Mouse (Mus musculus): ENCODE data around the gene Specc1l. TPM values are rescaled to one million over a fixed set of nuclear protein-coding genes. Genes with fewer than 3 reads are reported as not detected.

The Specc1l gene
- total RNA-seq (2014; rRNA removed), result 10.3 and 10.8 TPM in 2 replicates
- polyA plus RNA-seq (2012; rRNA removed), result 5.2 and 5.3 TPM in 2 replicates

GRCm38 (mm10) chr10:75211807-75212645 lies at the start of gene Specc1l:
Gene Specc1l, plus strand, starts transcription at chr10:75212073.
- WGBS, result under 1% methylated on average over 79 of the region's 80 CpGs
- no peaks in the 10 kb centered on the region for H3K27me3 ChIP-seq (ENCODE audit: control insufficient read depth, insufficient read depth, low read length)
- H3K9ac ChIP-seq (ENCODE audit: low read depth, low read length), result peak within 1 kb of the TSS; percentile 93
- peaks cover 7% of the 10 kb centered on the region; the same call in 1 of the 2 replicates for H3K79me2 ChIP-seq (ENCODE audit: control insufficient read depth, insufficient read depth, low read length)
- H3K36me3 ChIP-seq (ENCODE audit: control insufficient read depth, insufficient read depth, low read length), result no peaks in the 10 kb centered on the region
- H3K4me1 ChIP-seq (ENCODE audit: control insufficient read depth, insufficient read depth, low read length), result peaks cover 5% of the 10 kb centered on the region; the same call in 1 of the 2 replicates
- TF ChIP-seq CTCF (IDR thresholded peaks at IDR 0.05; ENCODE audit: low read depth, low read length), result no peak
- TF ChIP-seq POLR2A (IDR thresholded peaks at IDR 0.05; ENCODE audit: extremely low read depth, insufficient read depth, low read length), result peak; percentile 69
- H3K27ac ChIP-seq (replicated peaks; ENCODE audit: insufficient read depth, low read depth, low read length), result peak within 1 kb of the TSS; percentile 87
- peak within 1 kb of the TSS; percentile 99 for H3K4me3 ChIP-seq (ENCODE audit: insufficient read depth, low read depth, low read length)
- peak; percentile 83 for DNase-seq (ENCODE audit: extremely low read depth, low read depth, low spot score)

- H3K36me3 ChIP-seq (ENCODE audit: control insufficient read depth, insufficient read depth, low read length), result peaks cover 21% of the 10 kb centered on the region
- H3K4me1 ChIP-seq (ENCODE audit: control insufficient read depth, insufficient read depth, low read length), result no peaks in the 10 kb centered on the region
- H3K4me3 ChIP-seq (ENCODE audit: insufficient read depth, low read depth, low read length), result no peak overlapping the region
- no peak overlapping the region for H3K9ac ChIP-seq (ENCODE audit: low read depth, low read length)
- TF ChIP-seq CTCF (IDR thresholded peaks at IDR 0.05; ENCODE audit: low read depth, low read length) (no peak), POLR2A (IDR thresholded peaks at IDR 0.05; ENCODE audit: extremely low read depth, insufficient read depth, low read length) (no peak)
- H3K79me2 ChIP-seq (ENCODE audit: control insufficient read depth, insufficient read depth, low read length), result no peaks in the 10 kb centered on the region
- 58% methylated on average over 10 of the region's 10 CpGs for WGBS
- H3K27ac ChIP-seq (replicated peaks; ENCODE audit: insufficient read depth, low read depth, low read length), result no peak overlapping the region
- peak; percentile 58 for DNase-seq (ENCODE audit: extremely low read depth, low read depth, low spot score)
- no peaks in the 10 kb centered on the region for H3K27me3 ChIP-seq (ENCODE audit: control insufficient read depth, insufficient read depth, low read length)
Measured at GRCm38 (mm10) chr10:75165825-75166481, 45.9 kb upstream of the Specc1l start.

GRCm38 (mm10) chr10:75166601-75167000 lies 45.3 kb upstream of the Specc1l start:
- TF ChIP-seq CTCF (IDR thresholded peaks at IDR 0.05; ENCODE audit: low read depth, low read length) (no peak), POLR2A (IDR thresholded peaks at IDR 0.05; ENCODE audit: extremely low read depth, insufficient read depth, low read length) (no peak)
- 85% methylated on average over 4 of the region's 4 CpGs for WGBS
- Histone ChIP-seq H3K27me3 (ENCODE audit: control insufficient read depth, insufficient read depth, low read length) (no peaks in the 10 kb centered on the region), H3K4me3 (ENCODE audit: insufficient read depth, low read depth, low read length) (no peak overlapping the region), H3K4me1 (ENCODE audit: control insufficient read depth, insufficient read depth, low read length) (no peaks in the 10 kb centered on the region), H3K36me3 (ENCODE audit: control insufficient read depth, insufficient read depth, low read length) (peaks cover 19% of the 10 kb centered on the region), H3K27ac (replicated peaks; ENCODE audit: insufficient read depth, low read depth, low read length) (no peak overlapping the region), H3K9ac (ENCODE audit: low read depth, low read length) (no peak overlapping the region), H3K79me2 (ENCODE audit: control insufficient read depth, insufficient read depth, low read length) (no peaks in the 10 kb centered on the region)
- no peak for DNase-seq (ENCODE audit: extremely low read depth, low read depth, low spot score)

- Histone ChIP-seq H3K36me3 (ENCODE audit: control insufficient read depth, insufficient read depth, low read length) (peaks cover 10% of the 10 kb centered on the region), H3K4me3 (ENCODE audit: insufficient read depth, low read depth, low read length) (no peak overlapping the region), H3K27ac (replicated peaks; ENCODE audit: insufficient read depth, low read depth, low read length) (no peak overlapping the region), H3K4me1 (ENCODE audit: control insufficient read depth, insufficient read depth, low read length) (no peaks in the 10 kb centered on the region), H3K79me2 (ENCODE audit: control insufficient read depth, insufficient read depth, low read length) (no peaks in the 10 kb centered on the region), H3K9ac (ENCODE audit: low read depth, low read length) (no peak overlapping the region), H3K27me3 (ENCODE audit: control insufficient read depth, insufficient read depth, low read length) (no peaks in the 10 kb centered on the region)
- 72% methylated on average over 12 of the region's 12 CpGs for WGBS
- DNase-seq (ENCODE audit: extremely low read depth, low read depth, low spot score), result no peak
- TF ChIP-seq CTCF (IDR thresholded peaks at IDR 0.05; ENCODE audit: low read depth, low read length) (no peak), POLR2A (IDR thresholded peaks at IDR 0.05; ENCODE audit: extremely low read depth, insufficient read depth, low read length) (no peak)
Measured at GRCm38 (mm10) chr10:75170207-75170850, 41.5 kb upstream of the Specc1l start.

GRCm38 (mm10) chr10:75173056-75173455 lies 38.8 kb upstream of the Specc1l start:
- no peak overlapping the region for H3K9ac ChIP-seq (ENCODE audit: low read depth, low read length)
- H3K4me3 ChIP-seq (ENCODE audit: insufficient read depth, low read depth, low read length), result no peak overlapping the region
- no peak for DNase-seq (ENCODE audit: extremely low read depth, low read depth, low spot score)
- WGBS, result 84% methylated on average over 8 of the region's 8 CpGs
- peaks cover 19% of the 10 kb centered on the region for H3K36me3 ChIP-seq (ENCODE audit: control insufficient read depth, insufficient read depth, low read length)
- no peaks in the 10 kb centered on the region for H3K79me2 ChIP-seq (ENCODE audit: control insufficient read depth, insufficient read depth, low read length)
- TF ChIP-seq CTCF (IDR thresholded peaks at IDR 0.05; ENCODE audit: low read depth, low read length), result no peak
- TF ChIP-seq POLR2A (IDR thresholded peaks at IDR 0.05; ENCODE audit: extremely low read depth, insufficient read depth, low read length), result no peak
- H3K4me1 ChIP-seq (ENCODE audit: control insufficient read depth, insufficient read depth, low read length), result no peaks in the 10 kb centered on the region
- no peaks in the 10 kb centered on the region for H3K27me3 ChIP-seq (ENCODE audit: control insufficient read depth, insufficient read depth, low read length)
- no peak overlapping the region for H3K27ac ChIP-seq (replicated peaks; ENCODE audit: insufficient read depth, low read depth, low read length)

Data from liver, adult 2 months (tissue).